Mouse (Mus musculus) right cerebral cortex, postnatal 25 days (tissue): ENCODE data around the gene Susd2.

Experiments
- DNase-seq: peaks from one replicate; pipeline ENCODE4 v3.0.0; 2022

The Susd2 gene

DNA sequence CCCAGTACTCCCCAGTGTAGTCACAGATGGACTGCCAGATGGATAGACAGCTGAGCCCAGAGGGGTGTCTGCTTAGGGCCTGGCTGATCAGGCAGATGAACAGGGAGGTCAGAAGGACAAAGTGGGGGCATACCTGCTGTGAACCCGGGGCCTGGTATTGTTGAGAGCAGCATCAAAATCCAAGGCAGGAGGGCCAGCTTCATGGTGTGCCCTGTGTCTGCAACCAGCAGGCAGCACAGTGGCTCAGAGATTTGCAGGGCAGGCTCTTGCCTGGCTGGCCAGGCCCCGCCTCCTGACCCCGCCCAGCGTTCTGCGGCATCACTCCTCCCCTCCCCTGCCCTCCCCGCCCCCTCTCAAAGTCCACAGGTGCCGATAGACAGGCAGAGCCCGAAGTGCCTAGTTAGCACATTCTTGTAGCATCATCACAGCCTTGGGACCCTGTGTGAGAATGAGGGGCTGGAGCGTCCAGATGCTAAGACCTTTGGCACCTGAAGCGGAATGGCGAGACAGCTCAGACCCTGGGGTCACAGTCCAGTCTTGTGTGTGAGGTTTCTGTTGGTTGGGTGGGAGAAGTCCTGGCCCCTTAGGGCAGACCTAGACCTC, at the start of gene Susd2:
Gene Susd2 (minus strand): TSS at position 268 of the 603 bp plus-strand sequence.
- no peak for DNase-seq

DNA sequence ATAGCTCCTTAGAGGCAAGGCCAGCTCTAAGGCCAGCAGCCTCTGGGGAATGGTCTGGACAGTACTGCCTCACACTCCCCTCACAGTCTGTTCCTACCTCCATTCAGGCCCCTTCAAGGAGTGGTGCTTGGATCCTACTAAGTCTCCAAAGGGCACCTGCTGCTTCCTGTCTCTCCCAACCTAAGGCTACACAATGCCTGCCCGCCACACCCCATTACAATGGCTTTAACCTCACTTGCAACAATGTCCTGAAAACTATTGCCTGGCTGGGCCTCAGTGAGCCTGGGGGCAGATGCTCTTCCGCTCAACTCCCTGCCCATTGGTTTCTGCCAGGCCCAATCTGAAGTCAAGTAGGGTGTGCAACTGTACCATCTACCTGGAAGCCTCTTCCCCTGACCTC, 44.8 kb upstream of the Susd2 start:
- no peak for DNase-seq

DNA sequence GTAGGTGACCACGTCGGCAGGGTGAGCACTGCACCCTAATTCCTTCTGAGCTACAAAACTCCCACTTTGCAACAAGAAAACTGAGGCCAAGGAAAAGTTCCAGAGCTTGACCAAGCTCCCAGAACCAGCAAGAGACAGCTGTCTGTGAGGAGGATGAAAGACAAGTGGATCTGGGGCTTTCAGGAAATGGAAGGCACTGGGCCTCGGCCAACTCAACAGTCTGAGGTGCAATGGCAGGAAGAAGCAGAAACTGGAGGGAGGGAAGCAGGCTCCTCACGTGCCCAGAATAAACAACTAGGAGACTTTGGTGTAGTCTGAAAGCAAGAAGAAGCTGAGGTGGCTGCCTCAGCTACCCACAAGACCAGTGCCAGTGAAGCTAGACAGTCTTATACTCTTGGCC, 42.9 kb upstream of the Susd2 start:
- DNase-seq: no peak

DNA sequence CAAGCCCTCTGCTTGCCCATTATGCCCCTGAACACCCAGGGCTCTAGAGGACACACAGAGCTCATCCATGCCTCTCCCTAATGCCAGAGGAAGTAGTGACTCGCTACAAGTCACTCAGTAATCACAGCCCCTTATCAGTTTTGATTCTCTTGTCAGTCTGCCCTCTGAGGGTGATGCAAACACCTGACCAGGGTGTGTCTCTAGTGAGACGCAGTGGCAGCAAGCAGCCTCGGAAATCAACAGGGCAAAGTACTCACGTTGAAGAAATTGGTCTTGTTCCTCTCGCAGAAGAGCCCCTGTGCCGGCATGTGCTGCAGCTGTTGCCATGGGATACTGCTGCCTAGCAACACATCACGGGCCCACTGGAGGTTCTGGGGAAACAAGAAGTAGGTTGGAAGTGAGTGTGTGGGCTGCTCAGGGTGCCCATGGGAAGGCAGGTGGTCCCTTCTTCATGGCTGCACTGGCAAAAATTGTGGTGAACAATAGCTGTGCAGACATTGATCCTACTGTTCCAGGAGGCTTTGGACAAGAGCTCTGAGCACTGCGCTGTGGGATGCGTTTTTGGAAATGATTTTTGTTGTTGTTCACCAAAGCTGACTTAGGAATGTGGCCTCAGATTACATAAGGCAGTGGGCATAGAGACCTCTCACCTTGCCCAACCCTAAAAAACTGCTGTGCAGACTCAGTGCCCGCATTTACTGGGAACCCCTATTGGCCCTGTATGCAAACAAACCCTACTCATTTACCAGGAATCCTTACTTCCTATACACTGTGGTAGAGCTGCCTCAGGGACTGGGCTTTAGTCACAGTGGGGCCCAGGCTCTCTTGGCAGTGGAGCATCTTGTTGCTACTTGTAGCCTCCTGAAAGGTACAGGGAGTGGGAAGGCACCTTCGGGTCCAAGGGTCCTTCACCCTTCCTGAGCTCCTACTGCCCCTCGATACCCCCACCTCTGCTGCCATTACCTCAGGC, 40.5 kb upstream of the Susd2 start:
- DNase-seq: peak; percentile 87

DNA sequence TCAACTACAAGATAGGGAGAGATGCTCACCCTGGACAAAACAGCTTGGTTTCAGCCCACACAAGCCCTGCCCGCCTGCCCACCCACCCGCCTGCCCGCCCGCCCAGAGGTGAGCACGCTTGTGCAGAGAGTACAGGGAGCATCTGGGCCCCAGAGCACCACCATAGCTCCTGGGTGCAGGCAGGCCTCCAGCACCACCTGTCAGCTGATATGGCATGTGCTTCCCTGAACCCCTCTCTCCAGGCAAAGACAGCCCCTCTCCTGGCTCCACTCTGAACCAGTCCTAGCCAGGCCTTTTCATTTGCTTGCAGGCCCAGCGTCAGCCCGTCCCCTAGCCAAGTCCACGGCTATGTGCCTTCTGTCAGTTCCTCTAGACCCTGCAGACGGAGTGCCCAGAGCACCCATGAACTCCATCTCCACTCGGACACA, 36.8 kb upstream of the Susd2 start:
- DNase-seq: peak; percentile 34

DNA sequence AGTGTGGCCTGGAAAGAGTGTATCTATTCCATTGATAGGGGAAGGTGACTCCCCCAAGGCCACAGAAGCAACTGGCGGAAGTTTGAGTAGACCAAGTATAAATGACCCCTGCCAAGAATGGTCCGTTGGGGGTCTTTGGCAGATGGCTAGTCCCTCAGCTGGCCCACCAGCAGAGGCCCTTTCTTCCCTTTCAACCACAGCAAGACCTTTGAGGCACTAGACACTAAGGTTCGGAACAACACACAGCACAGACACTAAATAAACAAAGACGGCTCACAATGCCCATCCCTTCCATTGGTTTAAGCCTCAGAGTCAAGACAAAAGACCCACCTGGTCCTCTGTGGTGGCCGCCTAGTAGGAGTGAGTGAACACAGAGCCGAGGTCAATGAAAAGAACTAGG, 35.4 kb upstream of the Susd2 start:
- DNase-seq: no peak

DNA sequence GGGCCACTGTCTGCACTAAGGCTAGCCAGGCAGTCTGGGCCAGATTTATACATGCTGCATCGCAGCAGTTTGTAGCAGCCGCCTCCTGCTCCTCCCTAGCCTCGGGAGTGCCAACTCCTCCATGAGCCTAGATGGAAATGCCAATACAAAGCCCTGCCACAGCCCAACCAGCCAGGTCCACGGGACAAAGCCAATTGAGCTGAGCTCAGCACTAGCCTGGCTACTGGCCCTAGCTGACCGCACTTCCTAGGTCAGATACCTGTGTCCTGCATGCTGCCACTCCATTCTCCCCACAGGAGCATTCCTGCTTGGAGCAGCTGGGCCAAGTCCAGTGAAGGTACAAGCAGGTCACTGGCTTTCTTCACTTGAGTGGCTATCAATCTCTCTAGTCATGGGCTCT, 34.2 kb upstream of the Susd2 start:
- no peak for DNase-seq

DNA sequence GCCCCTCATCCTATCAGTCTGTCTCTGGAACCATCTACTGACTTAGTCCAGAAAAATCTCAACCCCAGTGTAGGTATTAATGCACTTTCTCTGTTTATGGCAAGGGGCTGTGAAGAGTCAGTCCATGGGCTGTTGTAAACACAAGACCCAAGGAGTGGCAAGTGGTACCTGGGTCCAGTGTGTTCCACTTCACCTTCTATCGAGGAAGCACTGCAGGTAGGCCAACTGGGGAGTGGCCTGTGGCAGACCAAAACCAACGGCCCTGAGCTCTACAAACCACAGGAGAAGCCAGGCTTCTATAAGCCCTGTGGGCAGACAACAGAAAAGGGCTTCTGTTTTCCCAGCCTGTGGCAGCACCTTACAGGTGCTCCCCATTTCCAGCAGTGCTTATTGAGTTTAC, 33.8 kb upstream of the Susd2 start:
- DNase-seq: no peak

DNA sequence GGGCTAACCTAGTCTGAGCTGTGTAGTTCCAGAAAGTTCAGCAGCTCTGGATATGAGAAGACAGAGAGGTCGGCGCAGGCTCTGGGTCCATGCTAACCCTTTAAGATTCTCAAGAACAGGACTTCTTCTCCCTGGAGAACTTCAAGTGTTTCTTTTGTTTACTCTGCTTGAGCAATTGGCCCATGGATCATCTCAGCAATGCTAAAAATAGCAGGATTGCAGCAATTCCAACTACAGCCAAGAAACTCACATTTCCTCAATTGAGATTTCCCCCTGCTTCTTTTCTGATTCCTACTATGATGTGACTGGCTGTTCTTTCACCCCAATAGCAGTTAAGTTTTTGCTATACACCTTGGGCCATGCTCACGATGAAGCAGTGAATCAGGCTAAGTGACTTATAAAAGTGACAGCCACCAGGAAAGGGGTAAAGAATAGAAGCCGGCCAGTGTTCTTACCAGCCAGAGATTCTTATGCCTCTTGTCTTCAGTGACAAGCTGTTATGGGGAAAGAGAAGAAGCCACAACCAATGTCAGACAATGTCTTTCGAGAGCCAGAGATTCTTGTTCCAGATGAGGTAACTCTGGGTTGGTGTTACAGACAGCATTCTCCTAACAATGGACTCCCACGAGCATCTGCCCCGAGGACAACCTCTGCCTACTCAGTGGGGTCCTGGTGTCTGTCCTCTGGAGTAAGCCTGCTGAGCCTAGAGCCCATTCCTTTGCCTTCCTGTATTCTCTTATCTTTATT, 33.2 kb upstream of the Susd2 start:
- no peak for DNase-seq

DNA sequence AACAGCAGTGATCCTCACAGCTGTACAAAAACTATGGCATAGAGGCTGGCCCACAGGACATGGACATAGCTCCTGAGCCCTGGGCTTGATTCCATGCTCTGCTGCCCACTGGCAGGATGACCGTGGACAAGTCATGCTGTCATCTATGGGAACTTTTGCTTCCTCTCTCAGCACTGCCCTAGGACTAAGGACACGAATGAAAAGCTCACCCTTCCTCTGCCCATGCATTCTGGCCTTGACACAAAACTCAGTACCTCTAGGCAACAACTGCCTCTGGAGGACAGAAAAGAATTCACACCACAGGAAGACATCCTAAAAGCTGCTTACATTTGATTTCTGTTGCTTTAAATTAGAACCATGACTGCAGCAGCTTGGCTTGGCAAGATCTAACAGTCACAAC, 32.5 kb upstream of the Susd2 start:
- no peak for DNase-seq

DNA sequence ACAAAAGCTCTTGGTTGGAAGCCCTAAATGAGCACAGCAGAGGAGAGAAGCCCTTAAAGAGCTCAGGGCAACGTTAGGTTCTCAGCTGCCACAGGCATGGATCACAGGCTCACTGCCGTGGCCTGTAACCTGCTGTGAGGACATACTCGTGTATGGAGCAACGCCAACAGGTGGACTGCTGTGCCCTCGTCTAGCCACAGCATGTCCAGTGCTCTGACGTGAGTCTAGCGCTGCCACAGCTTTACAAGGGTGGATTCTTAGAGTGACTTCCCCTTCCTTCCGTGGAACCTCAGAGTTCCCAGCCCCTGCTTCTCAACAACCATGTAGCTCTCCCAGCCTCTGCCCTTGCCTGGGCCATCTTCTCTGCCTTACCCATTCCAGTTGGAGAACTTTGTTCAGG, 31.8 kb upstream of the Susd2 start:
- DNase-seq: no peak

DNA sequence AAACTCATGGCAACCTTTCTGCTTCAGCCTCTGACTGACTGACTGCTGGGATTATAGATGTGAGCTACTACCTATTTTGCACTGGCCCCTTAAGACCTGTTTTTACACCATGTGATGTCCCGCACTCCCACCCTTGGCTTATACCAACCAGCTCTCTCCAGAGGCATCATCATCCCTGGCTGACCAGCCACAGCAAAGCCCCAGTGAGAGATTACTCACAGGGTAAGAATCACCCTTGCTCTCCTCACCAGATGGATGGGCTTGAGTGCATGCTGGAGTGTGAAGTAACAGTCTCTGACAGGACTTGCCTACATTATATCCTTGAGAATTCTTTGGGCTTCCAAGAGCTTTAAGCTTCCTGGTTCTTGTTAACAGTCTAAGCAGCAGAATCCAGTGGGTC, 26.1 kb upstream of the Susd2 start:
- no peak for DNase-seq

DNA sequence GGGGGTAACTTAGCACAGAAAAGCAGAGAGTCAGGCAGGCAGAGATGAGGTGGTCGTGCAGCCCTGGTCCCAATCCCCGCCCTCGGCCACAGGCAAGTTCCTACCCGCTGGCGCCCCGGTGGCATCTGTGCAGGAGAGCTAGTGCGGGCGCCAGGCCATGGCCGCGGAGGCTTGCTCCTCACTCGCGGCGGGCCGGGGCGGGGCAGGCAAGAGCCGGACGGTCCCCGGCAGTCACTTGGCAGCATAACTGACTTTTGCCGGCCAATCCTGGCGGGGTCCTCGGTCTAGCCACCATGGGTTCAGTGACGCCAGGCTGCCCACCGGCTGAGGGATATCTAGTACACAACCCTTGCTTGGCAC, 24.1 kb upstream of the Susd2 start:
- DNase-seq: no peak

DNA sequence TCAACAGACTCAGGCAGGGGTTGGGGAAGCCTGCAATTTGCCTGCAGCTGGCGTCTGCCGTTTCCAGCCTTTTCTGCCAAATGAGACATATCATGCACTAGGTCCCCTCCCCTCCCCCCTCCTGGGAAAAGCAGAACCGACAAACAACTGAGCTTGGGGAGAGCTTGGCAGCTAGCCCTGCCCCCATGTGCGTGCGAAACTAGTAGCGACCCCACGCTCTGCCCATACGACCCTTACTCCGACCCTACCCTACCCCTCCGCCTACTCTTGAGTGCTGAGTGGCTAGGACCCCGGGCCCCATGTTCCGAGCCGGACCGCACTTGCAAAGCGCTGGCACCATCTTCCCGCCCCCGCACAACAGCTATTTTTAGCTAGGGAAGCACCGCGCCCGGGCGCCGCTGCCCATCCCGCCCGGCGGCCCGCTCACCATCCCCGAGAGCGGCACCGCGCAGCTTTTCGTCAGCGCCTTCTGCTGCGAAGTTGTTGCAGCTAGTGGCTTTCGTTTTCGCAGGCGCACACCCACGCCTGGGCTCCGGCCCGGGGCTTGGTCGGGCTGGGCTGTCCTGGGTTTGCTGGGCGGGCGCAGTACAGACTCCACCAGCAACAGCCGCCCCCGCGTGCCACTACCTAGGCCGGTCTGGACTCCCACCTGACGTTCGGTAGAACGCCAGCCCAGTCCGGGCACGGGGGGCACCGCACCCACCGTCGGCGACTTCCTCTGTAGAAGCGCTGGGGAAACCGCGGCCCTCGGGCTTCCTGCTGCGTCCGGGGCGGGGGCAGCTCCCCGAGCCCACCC, 23.5 kb upstream of the Susd2 start:
- peak; percentile 85 for DNase-seq

DNA sequence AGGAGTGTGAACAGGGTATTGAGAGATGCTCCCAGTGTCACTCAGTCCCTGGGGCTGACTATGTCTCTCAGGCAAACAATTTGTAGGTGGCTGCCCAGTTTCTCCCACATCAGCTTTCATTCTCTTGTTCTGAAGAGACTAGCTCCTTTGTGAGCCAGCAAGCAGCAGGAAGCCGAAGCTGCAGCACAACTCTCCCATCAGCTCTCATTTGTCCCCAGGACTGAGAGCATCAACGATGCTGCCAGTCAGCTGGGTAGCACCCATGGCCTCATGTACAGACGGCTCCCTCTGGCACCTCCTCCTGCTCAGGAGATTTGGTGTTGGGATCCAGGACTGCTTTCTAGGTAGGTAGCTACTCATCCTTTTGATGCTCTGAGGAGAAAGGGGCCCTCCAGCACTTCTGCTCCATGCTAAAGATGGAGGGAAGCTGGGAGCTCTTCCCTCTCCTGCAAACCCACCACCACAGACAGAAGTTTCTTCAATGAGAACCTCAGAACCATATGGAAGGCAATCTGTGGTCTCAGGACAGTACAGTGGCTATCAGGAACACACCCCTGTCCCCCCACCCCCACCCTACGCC, 22.7 kb upstream of the Susd2 start:
- peak; percentile 44 for DNase-seq

DNA sequence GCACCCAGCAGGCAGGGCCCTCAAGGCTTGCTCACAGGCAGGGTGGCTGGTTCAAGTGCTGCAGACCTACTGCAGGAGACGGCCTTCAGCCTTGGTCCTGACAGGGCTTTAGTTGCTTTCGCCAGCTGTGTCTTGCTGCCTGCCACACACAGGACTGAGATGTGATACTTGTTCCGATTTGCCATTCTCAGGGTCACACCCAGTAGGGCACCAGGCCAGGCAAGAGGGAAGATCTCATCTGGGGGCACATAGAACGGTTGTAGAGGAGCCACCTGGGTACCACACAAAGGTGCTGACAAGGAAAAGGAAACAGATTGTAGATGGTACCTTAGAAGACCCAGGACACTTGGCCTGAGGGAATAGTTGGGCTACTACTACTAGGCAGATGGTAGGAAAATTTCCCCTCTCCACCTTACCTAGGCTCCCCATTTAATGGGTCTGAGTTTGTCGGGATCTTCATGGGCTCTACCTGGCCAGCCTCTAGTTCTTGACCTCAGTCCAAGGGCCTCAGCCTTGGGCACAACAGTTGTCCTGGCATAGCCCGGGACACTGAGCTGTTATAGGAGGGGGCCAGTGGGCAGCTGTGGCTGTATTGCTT, 21.0 kb upstream of the Susd2 start:
- DNase-seq: no peak

DNA sequence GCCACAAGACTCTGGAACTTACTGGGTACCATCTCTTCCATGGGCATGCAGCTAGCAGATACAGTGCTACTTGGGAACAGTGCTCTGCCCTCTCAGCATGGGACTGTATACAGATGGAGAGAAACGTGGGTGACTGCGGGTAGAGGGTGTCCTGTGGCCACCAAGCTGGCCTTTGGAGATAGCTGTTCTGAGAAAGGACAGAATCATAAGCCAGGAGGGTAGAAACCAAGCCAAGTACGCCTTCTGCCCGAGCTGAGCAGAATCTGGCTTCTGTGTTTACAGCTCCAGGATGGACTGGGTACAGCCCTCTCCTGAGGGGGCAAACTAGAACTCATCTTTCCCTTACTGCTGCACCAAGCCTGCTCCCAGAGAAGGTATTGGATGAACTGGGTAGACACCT, 18.8 kb upstream of the Susd2 start:
- DNase-seq: no peak

DNA sequence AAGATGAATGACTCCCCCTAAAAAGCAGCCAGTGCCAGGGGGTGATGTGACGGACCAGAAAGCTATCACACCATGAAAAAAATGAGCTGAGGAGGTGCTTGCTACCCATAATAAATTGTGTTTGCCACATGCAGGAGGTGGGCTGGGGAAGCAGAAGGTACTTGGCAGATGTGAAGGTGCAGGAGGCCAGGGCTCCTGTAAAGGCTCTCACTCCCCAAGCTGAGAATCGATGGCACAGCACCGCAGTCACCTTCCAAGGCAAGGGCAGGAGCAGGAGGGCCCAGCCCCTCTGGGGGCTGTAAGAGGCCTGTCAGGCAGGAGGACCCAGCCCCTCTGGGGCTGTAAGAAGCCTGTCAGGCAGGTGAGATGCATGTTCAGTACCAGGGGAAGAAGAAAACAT, 18.1 kb upstream of the Susd2 start:
- no peak for DNase-seq

DNA sequence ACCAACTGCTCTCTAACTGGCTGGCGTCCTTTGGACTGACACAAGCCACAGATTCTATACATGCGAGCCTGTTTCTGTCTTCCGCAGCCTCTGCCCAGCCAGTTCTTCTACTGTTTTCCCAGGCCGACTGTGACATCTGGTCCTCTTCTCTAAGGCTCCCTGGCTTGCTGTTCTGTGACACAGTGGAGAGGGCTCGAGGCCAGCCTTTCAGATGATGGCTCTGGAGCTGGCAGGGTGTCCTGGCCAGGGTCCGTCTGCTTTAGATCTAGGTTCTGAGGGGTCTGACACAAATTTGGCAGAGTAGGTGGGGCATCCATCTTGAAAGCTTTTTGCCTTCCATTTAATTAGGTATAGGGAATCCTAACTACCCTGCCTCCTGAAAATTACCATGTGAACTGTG, 17.6 kb upstream of the Susd2 start:
- DNase-seq: no peak

DNA sequence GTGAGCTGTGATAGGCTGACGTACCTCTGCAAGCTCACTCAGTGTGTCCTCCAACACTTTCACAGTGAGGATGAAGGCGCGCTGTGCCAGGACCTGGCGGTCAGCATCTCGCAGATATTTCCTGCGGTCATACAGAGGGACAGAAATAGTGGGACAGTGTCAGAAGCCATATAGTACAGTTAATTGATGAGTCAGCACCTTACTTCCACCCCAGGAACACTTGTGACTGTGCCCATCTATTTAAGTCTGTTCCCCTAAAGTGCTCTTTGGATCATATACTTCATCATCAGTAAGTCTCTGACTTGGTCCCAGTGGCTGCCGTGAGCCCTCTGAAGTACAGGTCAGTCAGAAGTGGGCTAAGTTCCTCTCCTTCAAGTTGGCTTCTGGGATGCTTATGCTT, 14.0 kb upstream of the Susd2 start:
- DNase-seq: no peak

DNA sequence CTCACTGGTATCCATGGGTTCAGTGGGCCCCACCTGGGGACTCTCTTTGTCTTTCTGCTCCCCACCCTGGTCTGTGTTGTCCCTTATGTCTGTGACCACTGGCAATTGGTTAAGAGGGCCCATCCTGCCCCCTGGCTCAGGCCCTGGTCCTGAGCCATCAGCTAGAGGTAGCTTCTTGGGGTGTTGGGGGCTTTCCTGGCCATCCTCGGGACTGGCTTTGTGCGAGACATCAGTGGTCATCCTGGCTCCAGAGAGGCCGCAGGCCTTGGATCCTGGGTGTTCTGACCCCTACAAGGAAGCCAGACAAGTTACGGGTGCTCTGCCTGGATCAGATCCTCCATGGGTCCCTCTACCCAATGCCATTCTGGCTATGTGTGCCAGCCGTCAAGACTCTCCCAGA, 13.4 kb upstream of the Susd2 start:
- DNase-seq: no peak

DNA sequence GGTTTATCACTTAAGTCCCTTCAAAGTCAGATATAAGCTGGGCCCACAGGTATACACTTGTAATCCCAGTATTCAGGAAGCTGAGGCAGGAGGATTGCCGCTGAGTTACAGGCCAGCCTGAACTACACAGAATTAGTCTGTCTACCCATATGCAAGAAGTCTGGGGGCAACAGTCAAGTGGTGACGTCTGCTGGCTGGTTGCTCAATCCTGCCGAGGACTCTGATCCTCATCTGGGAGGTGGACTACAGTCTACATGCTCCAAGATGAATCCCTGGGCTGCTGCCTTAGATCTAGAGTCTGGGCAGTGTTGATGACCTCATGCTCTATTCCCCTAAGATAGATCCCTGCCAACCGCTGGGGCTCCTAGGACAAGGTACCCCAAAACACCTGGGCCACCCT, 10.2 kb upstream of the Susd2 start:
- DNase-seq: no peak
